Mouse (Mus musculus) heart, embryonic 14.5 days (tissue): ENCODE measurements at regions not wholly inside any gene's neighbourhood (a gene's known extent, or its start where the extent isn't known, plus 50 kb on each side); places are given as distances from the start of the nearest gene placed in this dataset.

Source experiments
- ATAC-seq: fragments of 200-750 bp; cut with Nextera tagmentation; 2 replicates; pipeline ENCODE4 v1.8.0; 2017; ENCODE audit warnings: low read depth, moderate TSS enrichment; ENCODE audit not compliant: insufficient number of reproducible peaks, insufficient read depth, low FRiP score
- H3K27ac ChIP-seq, 2 experiments: fragments of 200-500 bp in 1 of 2; fragments of 300-500 bp in 1 of 2; sonication (generic) in 1 of 2; replicated peaks in 1 of 2; 2 replicates each; pipeline ENCODE4 v1.5.1; 2012 to 2014; ENCODE audit warnings: low read depth in 2 of 2, low read length in 2 of 2, control low read depth in 1 of 2, mild to moderate bottlenecking in 1 of 2, mixed read lengths in 1 of 2; ENCODE audit not compliant: control insufficient read depth in 1 of 2, insufficient read depth in 1 of 2
- H3K27me3 ChIP-seq: fragments of 300-500 bp; sonication (generic); 2 replicates; pipeline ENCODE4 v1.6.1; 2014; ENCODE audit warnings: mild to moderate bottlenecking, low read length, control low read depth; ENCODE audit not compliant: control insufficient read depth, insufficient read depth
- H3K36me3 ChIP-seq: fragments of 300-500 bp; sonication (generic); 2 replicates; pipeline ENCODE4 v1.6.1; 2014; ENCODE audit warnings: mild to moderate bottlenecking, control low read depth, low read length, mixed read lengths; ENCODE audit not compliant: control insufficient read depth, insufficient read depth
- H3K4me1 ChIP-seq, 2 experiments: fragments of 200-500 bp in 1 of 2; fragments of 300-500 bp in 1 of 2; sonication (generic) in 1 of 2; 2 replicates each; pipeline ENCODE4 v1.6.1; 2012 to 2014; ENCODE audit warnings: low read length in 2 of 2, control low read depth in 1 of 2, mixed read lengths in 1 of 2; ENCODE audit not compliant: control insufficient read depth in 2 of 2, insufficient read depth in 2 of 2
- H3K4me2 ChIP-seq: fragments of 300-500 bp; sonication (generic); 2 replicates; pipeline ENCODE4 v1.6.1; 2014; ENCODE audit warnings: mild to moderate bottlenecking, low read length
- H3K4me3 ChIP-seq, 2 experiments: fragments of 200-500 bp in 1 of 2; fragments of 300-500 bp in 1 of 2; sonication (generic) in 1 of 2; 2 replicates each; pipeline ENCODE4 v1.5.1; 2012 to 2014; ENCODE audit warnings: low read length in 2 of 2, mild to moderate bottlenecking in 2 of 2, control low read depth in 1 of 2, low read depth in 1 of 2, moderate library complexity in 1 of 2; ENCODE audit not compliant: control insufficient read depth in 1 of 2, insufficient read depth in 1 of 2
- H3K9ac ChIP-seq: fragments of 300-500 bp; sonication (generic); 2 replicates; pipeline ENCODE4 v1.6.1; 2014; ENCODE audit warnings: mild to moderate bottlenecking, low read length
- H3K9me3 ChIP-seq: fragments of 300-500 bp; sonication (generic); 2 replicates; pipeline ENCODE4 v1.6.1; 2016; ENCODE audit warnings: low read length, control low read depth; ENCODE audit not compliant: control insufficient read depth
- whole genome bisulfite sequencing: fragments of 180-500 bp; shearing (Covaris S2); extraction: QIAGEN DNeasy Blood & Tissue Kit; methylation state at CpG from one replicate; pipeline ENCODE4 v1.1.7; 2014; 5-methylcytosine and 5-hydroxymethylcytosine counted together

DNA sequence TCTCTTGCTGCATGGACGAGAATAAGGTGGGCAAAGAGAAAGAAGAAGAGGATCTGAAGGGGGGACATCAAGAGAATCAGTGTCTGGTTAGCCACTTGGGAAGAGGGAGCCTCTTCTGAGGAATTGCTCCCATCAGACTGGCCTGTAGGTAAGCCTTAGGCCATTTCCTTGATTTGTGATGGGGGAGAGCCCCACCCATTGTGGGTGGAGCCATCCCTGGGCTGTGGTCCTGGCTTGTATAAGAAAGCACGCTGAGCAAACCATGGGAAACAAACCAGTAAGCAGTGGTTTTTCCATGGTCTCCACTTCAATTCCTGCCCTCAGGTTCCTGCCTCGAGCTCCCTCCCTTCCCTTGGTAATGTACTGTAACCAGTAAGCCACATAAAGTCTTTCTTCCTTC is 57.7 kb upstream of the Sez6l start:
- H3K9me3 ChIP-seq, result 0 out of 2 replicates have a peak, but pooled peaks cover 6% of the 10 kb centered on the region
- H3K27ac ChIP-seq, result no peak overlapping the region
- 55% methylated on average over 3 of the region's 3 CpGs for WGBS
- no peak overlapping the region for H3K4me3 ChIP-seq
- ATAC-seq, result no peak
- H3K36me3 ChIP-seq, result no peaks in the 10 kb centered on the region
- H3K4me1 ChIP-seq, result no peaks in the 10 kb centered on the region; a peak in 1 of 4 replicates
- H3K4me2 ChIP-seq, result no peak overlapping the region
- H3K27me3 ChIP-seq, result peaks cover 53% of the 10 kb centered on the region
- no peak overlapping the region for H3K9ac ChIP-seq

DNA sequence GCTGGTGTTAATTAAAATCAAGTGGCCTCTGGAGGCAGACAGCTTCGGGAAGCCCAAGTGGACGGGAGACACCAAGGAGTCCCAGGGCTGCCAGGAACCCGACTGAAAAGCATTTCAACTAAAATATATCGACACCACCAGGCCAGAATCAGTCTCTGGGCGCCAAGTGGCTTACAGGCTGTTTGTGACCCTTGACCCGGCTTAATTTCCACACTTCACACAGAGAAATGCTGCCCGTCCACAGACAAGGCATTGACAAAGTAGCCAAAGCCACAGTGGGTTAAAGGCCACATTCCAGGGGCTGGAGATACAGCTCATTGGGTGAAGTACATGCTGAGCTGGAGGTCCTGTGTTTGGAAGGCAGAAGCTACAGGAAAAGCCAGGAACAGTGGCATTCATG is 54.8 kb upstream of the Sez6l start:
- H3K27me3 ChIP-seq, result peaks cover 46% of the 10 kb centered on the region
- H3K9me3 ChIP-seq, result 0 out of 2 replicates have a peak, but pooled peaks cover 6% of the 10 kb centered on the region
- no peak overlapping the region for H3K9ac ChIP-seq
- H3K4me1 ChIP-seq, result peaks cover 0 to 4% of the 10 kb centered on the region in 2 experiments; a peak in 1 of 4 replicates
- no peak overlapping the region for H3K27ac ChIP-seq
- H3K36me3 ChIP-seq, result no peaks in the 10 kb centered on the region
- no peak overlapping the region for H3K4me2 ChIP-seq
- no peak for ATAC-seq
- no peak overlapping the region for H3K4me3 ChIP-seq
- 34% methylated on average over 7 of the region's 7 CpGs for WGBS

DNA sequence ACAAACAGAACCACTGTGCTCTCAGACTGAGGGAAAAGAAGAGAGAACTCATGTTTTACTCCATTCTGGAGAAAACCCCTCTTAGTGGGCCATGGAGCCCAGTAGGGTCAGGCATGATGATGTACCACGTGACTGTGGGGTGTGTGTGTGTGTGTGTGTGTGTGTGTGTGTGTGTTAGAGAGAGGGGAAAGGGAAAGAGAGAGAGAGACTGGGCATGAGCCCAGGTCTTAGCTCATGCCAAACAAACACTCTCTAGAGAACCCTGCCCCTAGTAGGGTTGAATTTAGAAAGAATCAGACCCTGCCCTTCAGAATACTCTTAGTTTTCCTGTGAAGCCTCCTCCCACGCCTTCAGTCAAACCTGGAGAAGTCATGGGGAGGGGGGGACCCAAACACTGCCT is 52.7 kb upstream of the Sez6l start:
- Histone ChIP-seq H3K27ac (no peak overlapping the region), H3K4me1 (peaks cover 0 to 4% of the 10 kb centered on the region in 2 experiments; a peak in 1 of 4 replicates), H3K36me3 (no peaks in the 10 kb centered on the region), H3K27me3 (peaks cover 51% of the 10 kb centered on the region), H3K4me2 (no peak overlapping the region), H3K4me3 (no peak overlapping the region), H3K9me3 (0 out of 2 replicates have a peak, but pooled peaks cover 6% of the 10 kb centered on the region), H3K9ac (no peak overlapping the region)
- 54% methylated on average over 2 of the region's 2 CpGs for WGBS
- no peak for ATAC-seq

DNA sequence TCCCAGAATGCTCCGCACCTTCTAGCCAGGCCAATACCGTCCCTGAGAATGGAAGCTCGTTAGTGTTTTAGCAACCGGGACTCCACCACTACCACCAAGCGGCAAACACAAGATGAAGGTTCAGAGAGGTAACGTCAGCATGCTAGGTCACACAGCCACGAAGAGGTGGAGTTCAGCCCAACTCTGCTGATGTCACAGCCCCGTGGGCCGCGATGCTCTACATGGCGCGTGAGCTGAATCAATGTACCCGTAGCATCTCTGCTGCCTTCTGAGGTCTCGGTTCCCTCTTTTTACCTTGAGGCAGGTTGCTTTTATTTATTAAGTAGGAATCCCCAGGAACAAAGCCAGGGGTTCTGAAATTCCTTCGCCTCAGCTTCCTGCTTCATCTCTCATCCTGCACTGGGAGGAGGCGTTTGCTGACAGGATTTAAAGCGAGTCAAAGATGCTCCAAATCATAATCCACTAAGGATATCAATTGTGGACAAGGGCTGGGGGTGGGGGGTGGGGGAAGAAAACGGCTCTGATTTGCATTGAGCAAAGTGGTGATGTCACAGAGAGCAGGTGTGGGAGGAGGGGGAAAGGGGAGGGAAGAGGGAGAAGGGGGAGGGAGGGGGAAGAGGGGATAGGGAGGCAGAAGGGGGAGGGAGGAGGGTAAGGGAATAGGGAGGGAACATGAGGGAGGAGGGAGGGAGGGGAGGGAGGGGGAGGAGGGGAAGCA is 51.2 kb upstream of the Sez6l start:
- no peak for ATAC-seq
- 19% methylated on average over 18 of the region's 18 CpGs for WGBS
- H3K4me2 ChIP-seq, result no peak overlapping the region

DNA sequence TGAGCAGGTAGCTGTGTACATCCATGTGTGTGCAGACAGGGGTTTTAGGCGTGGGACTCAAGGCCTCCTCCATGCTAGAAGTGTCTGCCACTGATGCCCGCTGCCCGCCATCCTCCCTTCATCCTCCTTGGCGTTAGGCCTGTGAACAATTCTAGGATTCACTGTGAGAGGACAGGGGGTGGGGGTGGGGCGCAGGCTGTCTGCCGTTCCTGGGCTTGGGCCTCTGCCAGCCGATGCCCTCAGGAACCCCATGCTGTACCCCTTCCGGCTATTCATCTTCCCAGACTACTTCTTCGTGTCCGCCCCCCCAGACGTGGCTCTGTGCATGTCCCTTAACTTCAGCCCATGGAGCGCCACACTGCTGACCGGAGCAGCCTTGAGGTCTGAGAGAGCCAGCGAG is 50.3 kb upstream of the Sez6l start:
- H3K27me3 ChIP-seq, result peaks cover 63% of the 10 kb centered on the region
- 0 out of 2 replicates have a peak, but pooled peaks cover 6% of the 10 kb centered on the region for H3K9me3 ChIP-seq
- peaks cover 0 to 4% of the 10 kb centered on the region in 2 experiments; a peak in 1 of 4 replicates for H3K4me1 ChIP-seq
- 56% methylated on average over 14 of the region's 14 CpGs for WGBS
- H3K4me2 ChIP-seq, result no peak overlapping the region
- no peak overlapping the region for H3K9ac ChIP-seq
- ATAC-seq, result no peak
- no peaks in the 10 kb centered on the region for H3K36me3 ChIP-seq
- no peak overlapping the region for H3K27ac ChIP-seq
- no peak overlapping the region for H3K4me3 ChIP-seq

More for the DNA sequence above, 51.2 kb upstream of the Sez6l start:
- no peak overlapping the region for H3K9ac ChIP-seq
- no peak overlapping the region for H3K4me3 ChIP-seq
- peaks cover 56% of the 10 kb centered on the region for H3K27me3 ChIP-seq
- H3K36me3 ChIP-seq, result no peaks in the 10 kb centered on the region
- H3K9me3 ChIP-seq, result 0 out of 2 replicates have a peak, but pooled peaks cover 6% of the 10 kb centered on the region
- H3K27ac ChIP-seq, result no peak overlapping the region
- H3K4me1 ChIP-seq, result peaks cover 0 to 4% of the 10 kb centered on the region in 2 experiments; a peak in 1 of 4 replicates
